Mouse (Mus musculus) inflammation-experienced regulatory T-cells (primary cell): ENCODE results near the gene Med20. TPM values are rescaled to one million over a fixed set of nuclear protein-coding genes. Genes with fewer than 3 reads are reported as not detected.

Experiments
- polyA plus RNA-seq, 2 experiments: library from polyadenylated mRNA; unstranded; fragments of 100-300 nt; shearing (Covaris generic); gene quantifications; one replicate each; pipeline ENCODE4 v1.2.1; 2017

Gene Med20
- polyA plus RNA-seq: 10 to 100 TPM; 31.8 to 46.6 TPM

DNA sequence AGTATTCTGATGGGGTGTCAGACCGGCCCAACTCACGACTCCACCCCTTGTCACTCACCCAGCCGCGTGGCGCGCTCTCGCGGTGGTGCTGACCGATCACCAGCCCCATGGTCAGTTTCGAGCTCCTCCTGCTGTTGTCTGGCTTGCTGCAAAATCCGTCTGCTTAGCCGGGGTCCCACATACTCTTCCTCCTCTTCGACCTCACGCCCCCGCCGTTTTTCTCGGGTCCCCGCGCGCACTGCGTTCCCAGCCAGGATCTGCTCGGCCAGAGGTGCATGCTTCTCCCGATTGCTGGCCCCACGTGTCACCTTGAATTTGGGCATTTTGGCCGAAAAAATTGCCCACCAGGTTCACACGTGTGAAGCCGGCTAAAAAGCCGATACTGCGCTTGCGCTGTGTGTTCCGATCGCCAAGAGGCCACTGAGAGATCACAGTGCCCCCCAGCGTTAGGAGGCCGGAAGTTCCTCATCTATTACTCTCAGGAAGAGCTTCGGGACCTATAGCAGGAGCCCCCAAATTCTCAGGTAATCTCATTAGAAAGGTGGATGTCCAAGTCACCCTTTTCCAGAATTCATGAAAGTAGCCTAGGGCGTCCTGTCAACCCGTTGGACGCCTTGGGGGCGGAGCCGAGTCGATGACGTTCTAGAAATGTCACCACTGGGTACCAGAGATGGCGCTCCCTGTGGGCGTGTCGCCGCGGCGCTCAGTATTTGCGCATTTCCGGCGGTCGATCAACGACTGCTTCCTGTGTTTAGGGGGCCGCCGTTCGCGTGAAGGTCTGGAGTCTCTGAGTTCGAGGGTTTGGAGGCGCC is at the start of gene Med20, which contains the start of the genes Bysl and Gm20517:
Gene Med20, plus strand, starts transcription at position 734 of the 812 bp plus-strand sequence.
Gene Bysl, minus strand, starts transcription at position 644 of the 812 bp plus-strand sequence.
Gene Gm20517, plus strand, starts transcription at position 741 of the 812 bp plus-strand sequence.

DNA sequence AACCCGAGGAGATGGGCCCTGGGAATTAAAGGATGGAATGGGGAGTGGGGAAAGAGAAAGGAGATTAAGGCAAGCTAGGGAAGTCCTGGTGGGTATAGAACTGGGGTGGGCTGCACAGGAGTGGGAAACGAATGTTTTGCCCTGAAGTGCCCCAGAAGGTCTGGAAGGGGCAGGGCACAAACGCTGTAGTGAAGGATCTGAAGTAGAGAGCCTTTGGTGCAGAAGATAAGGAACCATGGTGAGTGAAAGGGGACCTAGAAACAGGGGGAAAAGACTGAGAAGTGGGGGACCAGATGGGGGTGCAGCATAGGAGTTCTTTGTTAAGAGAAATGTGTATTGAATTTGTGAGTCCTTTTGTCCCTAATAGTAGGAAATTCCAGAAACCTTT is 19.3 kb downstream of the Med20 start, which contains the start of gene Usp49:
Gene Usp49, plus strand, starts transcription at position 13 of the 388 bp plus-strand sequence.

Other genes with a start within 250 kb of the Med20 start
- 10 to 100 TPM; 39.4 to 46.8 TPM for gene Mrps10, start 242.7 kb upstream of the Med20 start, polyA plus RNA-seq
- 1 to 10 TPM; 2.0 to 5.0 TPM for gene Guca1b, start 226.2 kb upstream of the Med20 start, polyA plus RNA-seq
- under 1 TPM; 0.42 to 0.88 TPM for gene Guca1a, start 211.0 kb upstream of the Med20 start, polyA plus RNA-seq
- gene AI661453, start 175.0 kb upstream of the Med20 start, polyA plus RNA-seq: under 1 TPM in 1 of 2 experiments, not detected in 1; 0.27 TPM
- 1 to 10 TPM in 1 of 2 experiments, under 1 TPM in 1; 0.34 to 1.3 TPM for gene 1700001C19Rik, start 174.2 kb upstream of the Med20 start, polyA plus RNA-seq
- gene Taf8, start 109.3 kb upstream of the Med20 start, polyA plus RNA-seq: 10 to 100 TPM; 49.2 to 64.5 TPM
- gene Ccnd3, start 106.5 kb upstream of the Med20 start, polyA plus RNA-seq: 100 to 1,000 TPM; 243 to 395 TPM
- 10 to 100 TPM; 14.9 to 18.2 TPM for gene Bysl, start 90 bp upstream of the Med20 start, polyA plus RNA-seq
- 1 to 10 TPM; 1.5 to 2.4 TPM for gene Gm20517, start within 50 bp of the Med20 start, polyA plus RNA-seq
- gene Usp49, start 19.1 kb downstream of the Med20 start, polyA plus RNA-seq: 1 to 10 TPM; 1.7 to 1.9 TPM
- 100 to 1,000 TPM; 205 to 235 TPM for gene Tomm6, start 76.8 kb downstream of the Med20 start, polyA plus RNA-seq
- 1 to 10 TPM; 1.2 to 5.1 TPM for gene Frs3, start 77.4 kb downstream of the Med20 start, polyA plus RNA-seq
- gene Gm21981, start 82.9 kb downstream of the Med20 start, polyA plus RNA-seq: under 1 TPM; 0.07 to 0.24 TPM
- not detected for gene Prickle4, start 83.2 kb downstream of the Med20 start, polyA plus RNA-seq
- not detected for gene Pgc, start 115.3 kb downstream of the Med20 start, polyA plus RNA-seq
- 10 to 100 TPM; 32.4 to 48.5 TPM for gene Tfeb, start 125.4 kb downstream of the Med20 start, polyA plus RNA-seq
- under 1 TPM in 1 of 2 experiments, not detected in 1; 0.55 TPM for gene Mdfi, start 223.1 kb downstream of the Med20 start, polyA plus RNA-seq